Comparison of ENCODE assay signal across 10 mouse cellular contexts in genomic region chr9:20972141-20972992, GRCm38 (mm10). TPM values are rescaled to one million over a fixed set of nuclear protein-coding genes. Genes with fewer than 3 reads are reported as not detected.
DNase-seq lines count a peak whose midpoint lies in the region; ATAC-seq lines count a peak whose summit lies in the region.
"Had no signal": no experiment of that assay in that cellular context is flagged by ENCODE, and none has a peak within 500 bp of the region (broad histone marks: within the 10 kb centered on the region; RNA-seq: fewer than 3 reads in every experiment).

No protein-coding gene starts in this region.

- 43% methylated on average over 28 of the region's 28 CpGs for WGBS in forebrain, embryonic 13.5 days
- WGBS in heart, embryonic 15.5 days = 44% methylated on average over 28 of the region's 28 CpGs
- 15% methylated on average over 28 of the region's 28 CpGs for WGBS in limb, embryonic 15.5 days

- peak overlapping the region; percentile 34 for H3K9ac ChIP-seq in forebrain, embryonic 13.5 days
- peak overlapping the region; percentile 25; the same call in 1 of the 2 replicates for H3K9ac ChIP-seq in heart, embryonic 15.5 days
- H3K9ac ChIP-seq in limb, embryonic 15.5 days = peak overlapping the region; percentile 15; the same call in 1 of the 2 replicates
- H3K9ac ChIP-seq: liver, embryonic 15.5 days had no signal

- no peak overlapping the region for H3K4me3 ChIP-seq in forebrain, embryonic 13.5 days
- peak overlapping the region; percentile 13; the same call in 1 of the 2 replicates for H3K4me3 ChIP-seq in heart, embryonic 15.5 days
- H3K4me3 ChIP-seq in limb, embryonic 15.5 days = peak overlapping the region; percentile 92
- H3K4me3 ChIP-seq: liver, embryonic 15.5 days had no signal

- peaks cover 5% of the 10 kb centered on the region; the same call in 1 of the 2 replicates for H3K27me3 ChIP-seq in forebrain, embryonic 13.5 days
- H3K27me3 ChIP-seq in heart, embryonic 15.5 days = no peaks in the 10 kb centered on the region
- no peaks in the 10 kb centered on the region for H3K27me3 ChIP-seq in limb, embryonic 15.5 days

- peak overlapping the region; percentile 18 for H3K4me2 ChIP-seq in forebrain, embryonic 13.5 days
- H3K4me2 ChIP-seq in heart, embryonic 15.5 days = peak overlapping the region; percentile 92
- H3K4me2 ChIP-seq in limb, embryonic 15.5 days = peak overlapping the region; percentile 83
- H3K4me2 ChIP-seq: liver, embryonic 15.5 days had no signal

- H3K9me3 ChIP-seq in forebrain, embryonic 13.5 days (replicated peaks) = no peaks in the 10 kb centered on the region
- H3K9me3 ChIP-seq in heart, embryonic 15.5 days (replicated peaks) = no peaks in the 10 kb centered on the region
- no peaks in the 10 kb centered on the region for H3K9me3 ChIP-seq in limb, embryonic 15.5 days
- H3K9me3 ChIP-seq: G1E; liver, embryonic 15.5 days had no signal

- no peak overlapping the region for H3K27ac ChIP-seq in forebrain, embryonic 13.5 days
- peak overlapping the region; percentile 71 for H3K27ac ChIP-seq in heart, embryonic 15.5 days
- peak overlapping the region; percentile 95 for H3K27ac ChIP-seq in limb, embryonic 15.5 days
- H3K27ac ChIP-seq: liver, embryonic 15.5 days had no signal

- peaks cover 26% of the 10 kb centered on the region for H3K4me1 ChIP-seq in forebrain, embryonic 13.5 days
- peaks cover 52% of the 10 kb centered on the region for H3K4me1 ChIP-seq in heart, embryonic 15.5 days (replicated peaks)
- H3K4me1 ChIP-seq in limb, embryonic 15.5 days = peaks cover 57% of the 10 kb centered on the region

- H3K36me3 ChIP-seq in forebrain, embryonic 13.5 days (ENCODE audit: poor library complexity, severe bottlenecking) = peaks cover 13% of the 10 kb centered on the region
- H3K36me3 ChIP-seq in heart, embryonic 15.5 days = peaks cover 18% of the 10 kb centered on the region
- peaks cover 27% of the 10 kb centered on the region for H3K36me3 ChIP-seq in limb, embryonic 15.5 days

- no peak for ATAC-seq in forebrain, embryonic 13.5 days
- no peak for ATAC-seq in heart, embryonic 15.5 days (replicated peaks; ENCODE audit: insufficient number of reproducible peaks, insufficient read depth, low FRiP score, low read depth)
- peak; percentile 77 for ATAC-seq in limb, embryonic 15.5 days (ENCODE audit: insufficient number of reproducible peaks, low FRiP score, low TSS enrichment, low read depth)

- peak; percentile 37 for DNase-seq in testis, postnatal 14 days (ENCODE audit: low spot score)
- DNase-seq in testis, postnatal 10 days (ENCODE audit: low spot score) = no peak
- peak; percentile 73 for DNase-seq in kidney, postnatal 14 days
- peak; percentile 38 for DNase-seq in ovary, postnatal 14 days (ENCODE audit: low spot score)
- DNase-seq in thymus, postnatal 14 days = no peak

RNA-seq across cellular contexts. Expression of gene S1pr2, which starts 4.2 kb away (rescaled TPM):
- 6.8 and 10.3 TPM in 2 replicates for polyA plus RNA-seq in forebrain, embryonic 13.5 days (2015; fragmentation: Nextera tagmentation; extraction: Ambion mirVana)
- polyA plus RNA-seq in heart, embryonic 15.5 days (2015; fragmentation: Nextera tagmentation; extraction: Ambion mirVana) = 16.9 and 26.6 TPM in 2 replicates
- 62.0 and 65.1 TPM in 2 replicates for polyA plus RNA-seq in limb, embryonic 15.5 days (2015; fragmentation: Nextera tagmentation; extraction: Ambion mirVana)

RNA-seq across cellular contexts. Expression of gene Dnmt1, which starts 12.7 kb away (rescaled TPM):
- 92.4 and 103 TPM in 2 replicates for polyA plus RNA-seq in forebrain, embryonic 13.5 days (2015; fragmentation: Nextera tagmentation; extraction: Ambion mirVana)
- 41.7 and 61.2 TPM in 2 replicates for polyA plus RNA-seq in heart, embryonic 15.5 days (2015; fragmentation: Nextera tagmentation; extraction: Ambion mirVana)
- 79.7 and 82.3 TPM in 2 replicates for polyA plus RNA-seq in limb, embryonic 15.5 days (2015; fragmentation: Nextera tagmentation; extraction: Ambion mirVana)

RNA-seq across cellular contexts. Expression of gene Mrpl4, which starts 30.2 kb away (rescaled TPM):
- polyA plus RNA-seq in forebrain, embryonic 13.5 days (2015; fragmentation: Nextera tagmentation; extraction: Ambion mirVana) = 115 and 124 TPM in 2 replicates
- 136 and 147 TPM in 2 replicates for polyA plus RNA-seq in heart, embryonic 15.5 days (2015; fragmentation: Nextera tagmentation; extraction: Ambion mirVana)
- polyA plus RNA-seq in limb, embryonic 15.5 days (2015; fragmentation: Nextera tagmentation; extraction: Ambion mirVana) = 112 and 116 TPM in 2 replicates

RNA-seq across cellular contexts. Expression of gene Icam1, which starts 43.4 kb away (rescaled TPM):
- polyA plus RNA-seq in forebrain, embryonic 13.5 days (2015; fragmentation: Nextera tagmentation; extraction: Ambion mirVana) = 2.4 and 2.8 TPM in 2 replicates
- 13.2 and 24.9 TPM in 2 replicates for polyA plus RNA-seq in heart, embryonic 15.5 days (2015; fragmentation: Nextera tagmentation; extraction: Ambion mirVana)
- polyA plus RNA-seq in limb, embryonic 15.5 days (2015; fragmentation: Nextera tagmentation; extraction: Ambion mirVana) = 23.4 and 24.4 TPM in 2 replicates

RNA-seq across cellular contexts. Expression of gene Icam4, which starts 56.8 kb away (rescaled TPM):
- 0.17 and 0.37 TPM in 2 replicates for polyA plus RNA-seq in forebrain, embryonic 13.5 days (2015; fragmentation: Nextera tagmentation; extraction: Ambion mirVana)
- 1.9 and 2.8 TPM in 2 replicates for polyA plus RNA-seq in heart, embryonic 15.5 days (2015; fragmentation: Nextera tagmentation; extraction: Ambion mirVana)
- polyA plus RNA-seq in limb, embryonic 15.5 days (2015; fragmentation: Nextera tagmentation; extraction: Ambion mirVana) = 0.96 and 3.0 TPM in 2 replicates

Comparison
In these comparisons a context has a peak if more than half of its experiments do, and no peak if none do; other contexts are left out.
1. DNase-seq: peak in testis, postnatal 14 days (single experiment), kidney, postnatal 14 days (single experiment) and ovary, postnatal 14 days (single experiment); none in testis, postnatal 10 days (single experiment) and thymus, postnatal 14 days (single experiment).
2. H3K4me2 ChIP-seq: peak in every context shown above with its lines; median percentile 92 in heart, embryonic 15.5 days; 83 in limb, embryonic 15.5 days; 18 in forebrain, embryonic 13.5 days.
3. Peak in every context shown above with its lines, with median percentiles within 50 percentile points of each other: H3K9ac ChIP-seq.